Mouse (Mus musculus) embryonic facial prominence, embryonic 15.5 days (tissue): ENCODE results near the gene Apol10a. TPM values are rescaled to one million over a fixed set of nuclear protein-coding genes. Genes with fewer than 3 reads are reported as not detected.
"Not testable (repeated sequence)": the region's sequence is repeated elsewhere in the genome, so short reads cannot be mapped to it uniquely, and the experiment has no call there.

Experiments
- ATAC-seq: fragments of 200-750 bp; cut with Nextera tagmentation; 2 replicates; pipeline ENCODE4 v1.8.0; 2017; ENCODE audit warnings: low read depth, moderate TSS enrichment; ENCODE audit not compliant: insufficient number of reproducible peaks, low FRiP score, low TSS enrichment
- H3K27ac ChIP-seq: fragments of 300-500 bp; sonication (generic); replicated peaks from 2 replicates; pipeline ENCODE4 v1.5.1; 2015; ENCODE audit warnings: mild to moderate bottlenecking, inconsistent platforms
- H3K27me3 ChIP-seq: fragments of 300-500 bp; sonication (generic); 2 replicates; pipeline ENCODE4 v1.6.1; 2015; ENCODE audit warnings: inconsistent platforms
- H3K36me3 ChIP-seq: fragments of 300-500 bp; sonication (generic); 2 replicates; pipeline ENCODE4 v1.6.1; 2015; ENCODE audit warnings: mild to moderate bottlenecking, inconsistent platforms
- H3K4me1 ChIP-seq: fragments of 300-500 bp; sonication (generic); 2 replicates; pipeline ENCODE4 v1.6.1; 2015; ENCODE audit warnings: inconsistent platforms
- H3K4me2 ChIP-seq: fragments of 300-500 bp; sonication (generic); replicated peaks from 2 replicates; pipeline ENCODE4 v1.6.1; 2015; ENCODE audit warnings: mild to moderate bottlenecking, inconsistent platforms
- H3K4me3 ChIP-seq: fragments of 300-500 bp; sonication (generic); replicated peaks from 2 replicates; pipeline ENCODE4 v1.5.1; 2015; ENCODE audit warnings: mild to moderate bottlenecking, inconsistent platforms
- H3K9ac ChIP-seq: fragments of 300-500 bp; sonication (generic); 2 replicates; pipeline ENCODE4 v1.6.1; 2015; ENCODE audit warnings: inconsistent platforms
- H3K9me3 ChIP-seq: fragments of 300-500 bp; sonication (generic); replicated peaks from 2 replicates; pipeline ENCODE4 v1.6.1; 2016; ENCODE audit warnings: inconsistent platforms
- WGBS: fragments of 180-500 bp; shearing (Covaris S2); methylation state at CpG from one replicate; pipeline ENCODE4 v1.1.7; 2015; 5-methylcytosine and 5-hydroxymethylcytosine counted together
- polyA plus RNA-seq: library from polyadenylated mRNA; unstranded; fragments of >200 nt; fragmentation: Nextera tagmentation; extraction: Ambion mirVana; gene quantifications from 2 replicates; pipeline ENCODE4 v1.2.1, GENCODE M21; 2015

The Apol10a gene
- polyA plus RNA-seq, 1 experiment from 2014 or later = 0.20 TPM

- WGBS = 58% methylated on average over 4 of the region's 4 CpGs
- H3K9me3 ChIP-seq, H3K4me2 ChIP-seq, H3K27ac ChIP-seq, H3K36me3 ChIP-seq, H3K4me3 ChIP-seq, H3K4me1 ChIP-seq, H3K9ac ChIP-seq, ATAC-seq, H3K27me3 ChIP-seq: not testable (repeated sequence)
These were observed 43.7 kb downstream of the Apol10a start for GRCm38 (mm10) chr15:77520596-77520995.

GRCm38 (mm10) chr15:77523186-77523843, 46.5 kb downstream of the Apol10a start:
- ATAC-seq, H3K4me2 ChIP-seq, H3K9me3 ChIP-seq, H3K4me3 ChIP-seq, H3K9ac ChIP-seq, H3K27ac ChIP-seq, H3K4me1 ChIP-seq, H3K27me3 ChIP-seq, H3K36me3 ChIP-seq: not testable (repeated sequence)
- 17% methylated on average over 6 of the region's 6 CpGs for WGBS

GRCm38 (mm10) chr15:77533216-77533615, 56.4 kb downstream of the Apol10a start, which contains the start of gene Apol7c:
Apol7c (minus strand) TSS chr15:77533316.
- no peaks in the 10 kb centered on the region for H3K27me3 ChIP-seq
- H3K4me2 ChIP-seq = no peak within 1 kb of the TSS
- no peaks in the 10 kb centered on the region for H3K9me3 ChIP-seq
- H3K4me3 ChIP-seq = no peak within 1 kb of the TSS
- no peaks in the 10 kb centered on the region for H3K36me3 ChIP-seq
- no peak for ATAC-seq
- no peak within 1 kb of the TSS for H3K9ac ChIP-seq
- H3K27ac ChIP-seq = no peak within 1 kb of the TSS
- H3K4me1 ChIP-seq = no peaks in the 10 kb centered on the region

- not testable (repeated sequence) for H3K4me2 ChIP-seq, ATAC-seq, H3K9ac ChIP-seq, H3K27ac ChIP-seq, H3K9me3 ChIP-seq, H3K27me3 ChIP-seq, H3K4me1 ChIP-seq, H3K36me3 ChIP-seq, H3K4me3 ChIP-seq
- 36% methylated on average over 1 of the region's 1 CpGs for WGBS
These were observed 62.4 kb downstream of the Apol10a start for GRCm38 (mm10) chr15:77539221-77539620.

Other genes starting within 250 kb of the Apol10a start
- 69.4 and 73.2 TPM in 2 replicates for gene Rbfox2, start 170.0 kb upstream of the Apol10a start, polyA plus RNA-seq
- 0.29 and 0.33 TPM in 2 replicates for gene Apol7a, start 77.9 kb upstream of the Apol10a start, polyA plus RNA-seq
- 0.13 and 0.20 TPM in 2 replicates for gene Apol9a, start 65.9 kb upstream of the Apol10a start, polyA plus RNA-seq
- gene Apol7b, start 29.6 kb upstream of the Apol10a start, polyA plus RNA-seq = not detected in 2 replicates
- not detected in 2 replicates for gene Apol11a, start 31.2 kb downstream of the Apol10a start, polyA plus RNA-seq
- gene Apol7c, start 56.3 kb downstream of the Apol10a start, polyA plus RNA-seq = not detected in 2 replicates
- gene 1700025B11Rik, start 84.8 kb downstream of the Apol10a start, polyA plus RNA-seq = not detected in 2 replicates
- 0.17 and 0.18 TPM in 2 replicates for gene Apol10b, start 119.1 kb downstream of the Apol10a start, polyA plus RNA-seq
- not detected in 2 replicates for gene Gm36245, start 122.2 kb downstream of the Apol10a start, polyA plus RNA-seq
- 0.13 TPM in 1 of 2 replicates, not detected in the other for gene Apol11b, start 166.2 kb downstream of the Apol10a start, polyA plus RNA-seq
- gene Apol7e, start 221.8 kb downstream of the Apol10a start, polyA plus RNA-seq = not detected in 2 replicates